ENCODE assay signal across 8 mouse cellular contexts in the genomic region with DNA sequence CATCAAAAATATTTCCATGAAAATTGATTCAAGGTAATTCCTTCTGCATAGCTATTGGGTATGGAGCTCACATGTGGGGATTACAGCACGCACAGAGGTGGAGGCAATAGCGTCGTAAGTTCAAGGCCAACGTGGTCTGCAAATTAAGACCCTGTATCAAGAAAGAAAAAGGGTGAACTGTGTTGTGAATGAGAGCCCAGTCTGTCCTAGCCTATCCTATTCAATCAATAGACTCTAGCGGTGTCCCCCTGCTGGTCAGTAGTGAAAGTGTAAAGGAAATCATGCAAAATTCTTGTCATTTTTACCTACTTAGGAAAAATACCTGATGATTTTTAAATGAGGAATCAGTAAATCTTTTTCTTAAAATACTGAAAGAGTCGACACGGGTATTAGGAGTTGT. TPM values are rescaled to one million over a fixed set of nuclear protein-coding genes. Genes with fewer than 3 reads are reported as not detected.
A peak's percentile ranks its signal among the peaks of the same experiment; 100 is the strongest.
DNase-seq lines count a peak whose midpoint lies in the region; ATAC-seq lines count a peak whose summit lies in the region.

No protein-coding gene starts in this region.

- peak; percentile 72; the same call in 1 of the 2 replicates for ATAC-seq in midbrain, embryonic 16.5 days

- no peak overlapping the region for H3K9ac ChIP-seq in midbrain, embryonic 16.5 days (ENCODE audit: low read depth, low read length)

- H3K36me3 ChIP-seq in forebrain, embryonic 10.5 days (replicated peaks) = peaks cover 41% of the 10 kb centered on the region
- H3K36me3 ChIP-seq in midbrain, embryonic 16.5 days (ENCODE audit: control insufficient read depth, insufficient read depth, low read length) = no peaks in the 10 kb centered on the region

- H3K9me3 ChIP-seq in forebrain, embryonic 10.5 days = no peaks in the 10 kb centered on the region
- H3K9me3 ChIP-seq in midbrain, embryonic 16.5 days (replicated peaks; ENCODE audit: control insufficient read depth, low read length, poor library complexity, severe bottlenecking) = no peaks in the 10 kb centered on the region

- no peaks in the 10 kb centered on the region for H3K4me1 ChIP-seq in forebrain, embryonic 10.5 days
- H3K4me1 ChIP-seq in midbrain, embryonic 16.5 days (ENCODE audit: control insufficient read depth, insufficient read depth, low read length) = no peaks in the 10 kb centered on the region

- no peak overlapping the region for H3K27ac ChIP-seq in forebrain, embryonic 10.5 days
- H3K27ac ChIP-seq in midbrain, embryonic 16.5 days (ENCODE audit: low read length) = no peak overlapping the region

- H3K4me2 ChIP-seq in midbrain, embryonic 16.5 days (ENCODE audit: low read length) = no peak overlapping the region

- DNase-seq in cerebellum, adult 9-10 months = peak; percentile 30
- no peak for DNase-seq in cerebellum, postnatal 36 days
- peak; percentile 26 for DNase-seq in right cerebral cortex, postnatal 14 days
- DNase-seq in right cerebral cortex, postnatal 25 days = no peak
- peak; percentile 25 for DNase-seq in forebrain, embryonic 10.5 days (ENCODE audit: extremely low spot score, low spot score)
- DNase-seq in kidney, postnatal 10 days = peak; percentile 49
- DNase-seq in ovary, adult 18-20 months (ENCODE audit: low spot score) = no peak

- no peak overlapping the region for H3K4me3 ChIP-seq in forebrain, embryonic 10.5 days
- H3K4me3 ChIP-seq in midbrain, embryonic 16.5 days (ENCODE audit: low read depth, low read length) = no peak overlapping the region

- H3K27me3 ChIP-seq in forebrain, embryonic 10.5 days (ENCODE audit: poor library complexity, severe bottlenecking) = no peaks in the 10 kb centered on the region
- no peaks in the 10 kb centered on the region for H3K27me3 ChIP-seq in midbrain, embryonic 16.5 days (ENCODE audit: control insufficient read depth, insufficient read depth, low read depth, low read length)

- 40% methylated on average over 7 of the region's 7 CpGs for WGBS in forebrain, embryonic 10.5 days
- WGBS in midbrain, embryonic 16.5 days = 32% methylated on average over 7 of the region's 7 CpGs

RNA-seq across cellular contexts. Expression of gene Gabpa, which starts 17.3 kb away (rescaled TPM):
- polyA plus RNA-seq in forebrain, embryonic 10.5 days (2016; fragmentation: Nextera tagmentation; extraction: Ambion mirVana) = 39.2 and 42.7 TPM in 2 replicates
- 17.1 and 18.4 TPM in 2 replicates for polyA plus RNA-seq in midbrain, embryonic 16.5 days (2015; fragmentation: Nextera tagmentation; extraction: Ambion mirVana)

RNA-seq across cellular contexts. Expression of gene Atp5j, which starts 18.0 kb away (rescaled TPM):
- 813 and 826 TPM in 2 replicates for polyA plus RNA-seq in forebrain, embryonic 10.5 days (2016; fragmentation: Nextera tagmentation; extraction: Ambion mirVana)
- polyA plus RNA-seq in midbrain, embryonic 16.5 days (2015; fragmentation: Nextera tagmentation; extraction: Ambion mirVana) = 689 and 704 TPM in 2 replicates

RNA-seq across cellular contexts. Expression of gene Jam2, which starts 43.5 kb away (rescaled TPM):
- polyA plus RNA-seq in forebrain, embryonic 10.5 days (2016; fragmentation: Nextera tagmentation; extraction: Ambion mirVana) = 29.5 and 30.1 TPM in 2 replicates
- 23.1 and 23.6 TPM in 2 replicates for polyA plus RNA-seq in midbrain, embryonic 16.5 days (2015; fragmentation: Nextera tagmentation; extraction: Ambion mirVana)

Comparison
In these comparisons a context has a peak if more than half of its experiments do, and no peak if none do; other contexts are left out.
1. DNase-seq: peak in cerebellum, adult 9-10 months (single experiment), right cerebral cortex, postnatal 14 days (single experiment), forebrain, embryonic 10.5 days (single experiment) and kidney, postnatal 10 days (single experiment); none in cerebellum, postnatal 36 days (0 of 2), right cerebral cortex, postnatal 25 days (single experiment) and ovary, adult 18-20 months (single experiment).